Mouse (Mus musculus) spleen, adult 2 months (tissue): ENCODE data around the gene Prf1.

Experiments used
- CTCF ChIP-seq: fragments of 200-500 bp; IDR thresholded peaks from 2 replicates; pipeline ENCODE4 v1.5.1; 2011; ENCODE audit warnings: mild to moderate bottlenecking, inconsistent platforms; ENCODE audit not compliant: insufficient read depth, insufficient read length, insufficient replicate concordance; ENCODE audit errors: extremely low read depth
- POLR2A ChIP-seq: fragments of 200-500 bp; IDR thresholded peaks from 2 replicates; pipeline ENCODE4 v1.6.1; 2011; ENCODE audit warnings: low read depth, low read length, inconsistent platforms

DNA sequence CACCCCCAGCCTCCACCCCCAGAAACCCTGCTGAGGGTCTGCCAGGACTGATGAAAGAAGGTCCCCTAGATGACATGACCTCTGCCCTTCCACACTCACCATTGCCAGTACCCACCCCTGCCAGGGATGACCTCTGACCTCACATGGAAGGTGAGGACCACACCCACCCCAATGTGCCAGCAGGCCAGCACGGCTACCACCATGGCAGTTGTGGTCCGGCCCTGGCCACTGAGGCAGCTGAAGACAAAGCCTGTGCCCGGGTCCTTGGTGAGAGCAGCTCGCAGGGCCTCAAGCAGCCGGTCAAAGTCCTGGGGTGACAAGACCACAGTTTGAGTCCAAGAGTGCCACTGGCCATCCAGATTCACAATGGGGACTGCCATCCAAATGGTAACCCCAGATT, 43.4 kb downstream of the Prf1 start:
- TF ChIP-seq POLR2A (no peak), CTCF (no peak)
